19 mouse cellular contexts compared by ENCODE assay signal in genomic region chr17:62741020-62741419, GRCm38 (mm10).
DNase-seq lines count a peak whose midpoint lies in the region; ATAC-seq and TF ChIP-seq lines count a peak whose summit lies in the region.
"Had no signal": no experiment of that assay in that cellular context is flagged by ENCODE, and none has a peak within 500 bp of the region (broad histone marks: within the 10 kb centered on the region; RNA-seq: fewer than 3 reads in every experiment).

No protein-coding gene starts in this region.

- no peak for TF ChIP-seq EP300 in lung, postnatal 0 days (IDR thresholded peaks at IDR 0.05)

- no peak overlapping the region for H3K9ac ChIP-seq in lung, postnatal 0 days (replicated peaks; ENCODE audit: low read depth)
- H3K9ac ChIP-seq: embryonic facial prominence, embryonic 13.5 days; embryonic facial prominence, embryonic 15.5 days; forebrain, embryonic 12.5 days had no signal

- no peaks in the 10 kb centered on the region for H3K4me1 ChIP-seq in lung, postnatal 0 days (ENCODE audit: insufficient read depth, low read depth, low read length)

- H3K4me2 ChIP-seq in lung, postnatal 0 days (replicated peaks; ENCODE audit: low read depth, low read length): no peak overlapping the region
- H3K4me2 ChIP-seq: embryonic facial prominence, embryonic 13.5 days; embryonic facial prominence, embryonic 15.5 days; forebrain, embryonic 12.5 days had no signal

- peak; percentile 13 for DNase-seq in lung, postnatal 0 days (ENCODE audit: low spot score)
- DNase-seq in lung, postnatal 36 days: no peak
- peak; percentile 73 for DNase-seq in fat pad, adult 2 months (ENCODE audit: extremely low read depth, low read depth, low spot score)
- no peak for DNase-seq in T-cell, adult 2 months (ENCODE audit: low spot score)
- no peak for DNase-seq in gastrocnemius, postnatal 4 days (ENCODE audit: low spot score in 2 of 2)
- DNase-seq: adrenal gland, adult 2 months; adrenal gland, postnatal 10 days; adrenal gland, postnatal 25 days; cerebellum, adult 11 months; cerebellum, adult 18-20 months; cerebellum, adult 8-10 months; cerebellum, adult 9-11 months; cerebellum, postnatal 14 days; cerebellum, postnatal 36 days; embryo, embryonic 11 days had no signal

- no peak overlapping the region for H3K27ac ChIP-seq in lung, postnatal 0 days (ENCODE audit: low read length)
- H3K27ac ChIP-seq: embryonic facial prominence, embryonic 13.5 days; embryonic facial prominence, embryonic 15.5 days; forebrain, embryonic 12.5 days had no signal

- no peaks in the 10 kb centered on the region for H3K27me3 ChIP-seq in lung, postnatal 0 days (replicated peaks; ENCODE audit: insufficient read depth, low read length)
- H3K27me3 ChIP-seq: embryonic facial prominence, embryonic 13.5 days; embryonic facial prominence, embryonic 15.5 days had no signal

- no peaks in the 10 kb centered on the region for H3K36me3 ChIP-seq in lung, postnatal 0 days (ENCODE audit: insufficient read depth, low read length)
- H3K36me3 ChIP-seq: embryonic facial prominence, embryonic 15.5 days; forebrain, embryonic 12.5 days had no signal

- no peaks in the 10 kb centered on the region for H3K9me3 ChIP-seq in lung, postnatal 0 days (ENCODE audit: low read length)
- H3K9me3 ChIP-seq: embryonic facial prominence, embryonic 15.5 days; forebrain, embryonic 12.5 days had no signal

- 64% methylated on average over 6 of the region's 6 CpGs for WGBS in lung, postnatal 0 days

- H3K4me3 ChIP-seq in lung, postnatal 0 days (ENCODE audit: low read depth, low read length): no peak overlapping the region
- H3K4me3 ChIP-seq: embryonic facial prominence, embryonic 13.5 days; embryonic facial prominence, embryonic 15.5 days; erythroblast, embryonic 14.5 days; forebrain, embryonic 12.5 days had no signal

- no peak for TF ChIP-seq CTCF in lung, postnatal 0 days (IDR thresholded peaks at IDR 0.05)

- no peak for ATAC-seq in lung, postnatal 0 days

Comparison
In these comparisons a context has a peak if more than half of its experiments do, and no peak if none do; other contexts are left out.
1. DNase-seq: peak in lung, postnatal 0 days (single experiment) and fat pad, adult 2 months (single experiment); none in lung, postnatal 36 days (single experiment), T-cell, adult 2 months (single experiment) and gastrocnemius, postnatal 4 days (0 of 2).